Mouse (Mus musculus): ENCODE results near the gene Washc4.

GRCm38 (mm10) chr10:83634461-83634860 is 90.9 kb downstream of the Washc4 start:
- TF ChIP-seq CTCF (conservative IDR thresholded peaks at IDR 0.05; ENCODE audit: low read length) (no peak), NANOG (IDR thresholded peaks at IDR 0.05; ENCODE audit: borderline replicate concordance, low read length) (no peak)

All from E14TG2a.4 (cell line).